Mouse (Mus musculus) fat pad, adult 2 months (tissue): ENCODE measurements at regions not wholly inside any gene's neighbourhood (a gene's known extent, or its start where the extent isn't known, plus 50 kb on each side); places are given as distances from the start of the nearest gene placed in this dataset.

ENCODE experiments used
- DNase-seq: peaks from one replicate; pipeline ENCODE4 v3.0.0-alpha.2; 2011; ENCODE audit warnings: low read depth, low spot score; ENCODE audit errors: extremely low read depth

DNA sequence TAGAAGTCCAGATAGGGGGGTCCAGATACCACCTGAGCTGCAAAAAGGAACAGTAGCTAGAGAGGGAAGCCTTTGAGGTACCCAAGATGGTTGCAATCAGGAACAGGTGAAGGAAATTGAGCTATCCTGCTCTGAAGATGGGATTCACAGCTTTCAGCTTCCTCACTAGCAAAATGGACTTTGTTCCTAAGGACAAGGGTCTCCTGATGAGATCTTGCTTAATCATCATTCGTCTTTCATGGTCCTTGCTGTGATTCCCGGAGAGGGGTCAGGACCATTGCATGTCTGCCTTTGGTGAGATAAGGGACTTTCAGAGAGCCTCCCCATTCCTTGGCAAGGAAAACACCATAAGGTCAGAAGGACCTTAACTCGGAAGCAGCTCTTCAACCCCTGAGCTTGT is 549.4 kb upstream of the Mgmt start:
- DNase-seq, result no peak

DNA sequence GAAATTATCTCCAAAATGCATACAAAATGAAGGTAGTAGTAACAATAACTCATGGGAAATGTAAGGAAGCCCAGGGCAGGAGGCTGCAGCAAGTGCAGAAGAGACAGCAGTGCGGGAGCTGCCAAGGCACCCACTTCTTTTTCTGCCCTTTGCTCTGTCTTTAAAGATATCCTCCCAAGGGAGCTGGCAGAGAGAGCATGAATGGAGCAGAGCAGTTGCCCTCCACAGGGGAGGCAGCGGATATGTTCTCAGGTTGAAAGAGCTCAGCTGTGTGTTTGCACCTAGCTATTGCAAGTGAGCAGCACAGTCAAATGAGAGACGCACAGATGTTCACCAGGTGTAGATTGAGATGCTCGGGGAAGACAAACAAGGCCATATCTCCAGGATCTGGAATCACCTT is 547.9 kb upstream of the Mgmt start:
- DNase-seq, result no peak

DNA sequence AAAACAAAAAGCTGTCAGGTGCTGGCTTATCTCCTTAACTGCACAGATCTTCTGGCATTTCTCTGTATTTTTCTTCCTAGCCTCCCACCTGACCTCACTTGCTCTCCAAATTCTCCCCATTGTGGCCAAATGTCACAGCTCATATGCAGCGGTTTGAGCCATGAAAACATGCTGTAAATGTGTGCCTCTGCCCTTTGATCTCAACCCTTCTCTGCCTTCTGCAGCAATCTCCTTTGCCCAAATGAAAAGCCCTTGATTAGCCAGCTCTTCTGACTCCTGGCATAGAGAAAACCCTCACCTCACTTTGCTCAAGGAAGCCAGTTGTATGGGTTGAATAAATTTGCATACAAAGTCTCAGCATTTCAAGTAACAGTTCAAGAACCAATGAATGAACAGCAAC is 546.1 kb upstream of the Mgmt start:
- DNase-seq, result no peak

DNA sequence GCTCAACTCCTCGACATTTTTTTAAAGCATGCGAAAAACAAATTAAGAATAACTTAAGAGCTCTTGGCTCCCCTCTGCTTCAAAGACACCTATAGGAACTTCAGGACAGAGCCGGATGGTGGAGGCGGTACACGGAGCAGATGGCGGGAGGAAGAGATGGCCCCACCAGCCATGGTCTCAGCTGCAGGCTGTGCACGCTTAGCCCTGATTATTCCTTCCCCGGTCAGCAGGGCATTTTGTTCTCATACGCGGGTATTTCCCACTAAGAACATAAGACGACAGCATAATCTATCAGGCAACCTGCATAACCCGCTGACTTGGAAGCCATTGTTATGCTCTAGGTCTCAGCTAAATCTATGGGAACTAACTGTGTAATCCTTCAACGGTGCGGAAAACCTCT is 544.8 kb upstream of the Mgmt start:
- no peak for DNase-seq

DNA sequence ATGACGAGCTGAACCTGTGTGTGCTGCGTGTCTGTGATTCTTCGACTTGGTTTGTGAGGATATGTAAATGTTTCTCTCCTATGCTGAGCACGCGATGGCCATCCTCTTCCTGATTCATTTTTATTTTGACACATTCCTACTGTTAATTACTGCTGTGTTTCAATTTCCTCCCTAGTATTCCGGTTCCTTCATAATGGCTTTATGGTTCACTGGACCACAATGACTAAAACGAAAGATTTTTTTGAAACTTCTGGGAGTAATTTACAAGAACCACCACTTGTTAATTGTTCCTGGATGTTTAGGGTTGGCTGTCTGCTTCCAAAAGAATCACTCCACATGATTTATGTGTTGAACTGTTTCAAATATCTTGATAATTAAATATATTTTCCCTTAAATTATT is 537.4 kb upstream of the Mgmt start:
- DNase-seq, result no peak

DNA sequence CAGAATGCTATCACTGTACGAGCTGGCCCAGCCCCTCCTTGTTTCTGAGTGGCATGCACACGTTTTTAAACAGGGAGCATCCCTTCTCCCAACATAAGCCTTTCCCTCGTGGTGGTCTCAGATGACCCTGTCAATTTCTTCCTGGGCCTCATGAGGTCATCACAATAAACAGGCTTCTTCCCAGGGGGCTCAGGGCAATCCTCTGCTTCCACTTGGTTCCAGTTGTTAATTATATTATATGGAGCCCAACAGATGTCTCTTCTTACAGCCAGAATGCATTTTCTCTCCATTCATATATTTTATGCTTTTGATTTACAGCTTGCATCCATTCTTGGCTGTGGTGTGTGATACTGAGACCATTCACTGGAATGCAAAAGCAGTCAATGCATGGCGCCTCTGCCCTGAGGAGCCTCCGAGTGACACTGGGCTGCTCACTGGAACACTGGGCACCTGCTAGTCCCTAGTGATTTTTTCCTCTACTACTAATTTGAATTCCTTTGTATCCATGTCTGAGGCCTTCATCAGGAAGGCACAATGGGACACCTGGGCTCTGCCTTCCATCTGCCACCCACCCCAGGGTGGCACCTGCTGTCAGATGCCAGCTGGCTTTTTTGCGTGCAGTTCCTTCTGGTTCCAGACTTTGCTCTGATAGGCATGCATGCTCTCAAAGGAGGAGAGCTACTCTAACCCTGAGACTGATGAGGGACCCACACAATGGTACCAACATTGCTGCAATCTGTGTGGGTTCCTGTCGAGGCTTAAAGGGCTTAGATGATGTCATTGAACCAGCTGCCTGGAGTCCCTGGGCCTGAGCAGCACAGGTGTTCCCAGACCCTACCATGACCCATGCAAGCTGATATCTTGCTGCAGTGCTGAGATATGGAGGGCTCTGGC is 528.8 kb upstream of the Mgmt start:
- no peak for DNase-seq

DNA sequence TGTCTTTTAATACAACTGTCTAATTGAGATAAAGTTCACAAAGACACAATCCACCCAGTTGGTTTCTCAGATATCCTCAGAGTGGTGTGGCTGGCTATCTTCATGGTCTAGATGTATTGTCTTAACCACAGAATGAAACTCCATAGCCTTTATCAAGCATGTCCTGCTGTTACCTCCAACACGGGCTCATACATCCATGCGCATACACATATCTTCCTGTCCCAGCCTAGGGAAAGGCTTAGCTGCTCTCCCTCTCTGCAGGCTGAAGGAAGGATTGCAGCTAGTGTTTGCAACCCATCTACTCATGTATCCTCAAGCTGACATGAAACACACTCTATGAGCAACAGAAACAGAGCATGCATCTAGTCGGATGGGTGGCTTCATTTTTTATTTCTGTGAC is 517.2 kb upstream of the Mgmt start:
- no peak for DNase-seq

DNA sequence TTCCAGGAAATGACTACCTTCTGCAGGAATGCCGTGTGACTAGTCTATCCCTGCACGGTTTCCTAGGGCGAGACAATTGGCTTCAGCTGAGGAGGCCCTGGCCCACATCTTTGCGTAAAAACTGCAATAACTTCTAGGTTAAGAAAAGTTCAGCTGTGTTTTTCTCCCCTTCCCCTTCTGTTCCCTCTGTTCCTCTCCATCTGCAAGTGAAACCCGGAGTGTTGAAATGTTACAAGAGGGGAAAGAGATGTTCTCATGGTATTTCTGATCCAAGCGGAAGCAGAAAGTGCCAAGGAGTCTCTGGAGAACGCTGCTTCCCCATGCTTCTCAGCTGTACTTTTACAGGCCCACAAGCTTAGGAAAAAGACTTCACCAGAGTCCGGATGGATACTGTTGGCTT is 516.7 kb upstream of the Mgmt start:
- DNase-seq, result no peak

DNA sequence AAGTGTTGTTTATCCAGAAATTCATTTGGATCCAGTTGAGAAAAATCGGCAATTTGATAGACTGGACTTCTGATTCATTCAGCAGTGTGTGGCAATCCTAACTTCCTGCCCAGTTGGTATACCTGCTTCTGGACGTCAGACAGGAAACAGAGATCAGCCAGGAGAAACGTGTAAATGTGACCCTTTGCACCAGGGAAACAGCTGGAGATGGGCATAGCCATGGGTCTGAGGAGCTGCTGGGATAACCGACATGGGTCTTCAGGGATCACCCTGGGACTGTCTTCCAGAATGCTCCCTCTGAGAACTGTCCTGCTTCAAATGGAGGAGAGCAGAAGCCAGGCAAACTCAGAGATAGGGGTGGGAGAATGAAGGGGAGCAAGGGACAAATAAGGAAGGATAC is 516.1 kb upstream of the Mgmt start:
- DNase-seq, result no peak

DNA sequence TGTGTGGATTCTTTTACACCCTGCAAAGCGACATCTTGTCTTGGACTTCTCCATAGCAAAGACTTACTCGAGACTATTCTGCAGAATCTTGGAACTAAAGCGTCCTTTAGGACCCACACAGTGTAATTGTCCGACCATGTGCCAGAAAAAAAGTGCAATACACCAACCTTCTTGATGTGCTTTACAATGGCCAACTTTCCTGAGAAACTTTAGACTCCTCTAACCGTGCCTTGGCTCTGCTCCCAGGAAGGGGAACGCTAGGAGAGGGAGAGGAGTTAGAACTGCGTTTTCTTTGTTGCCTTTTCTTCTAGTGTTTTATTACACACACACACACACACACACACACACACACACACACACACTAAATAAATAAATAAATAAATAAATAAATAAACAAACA is 515.1 kb upstream of the Mgmt start:
- no peak for DNase-seq

DNA sequence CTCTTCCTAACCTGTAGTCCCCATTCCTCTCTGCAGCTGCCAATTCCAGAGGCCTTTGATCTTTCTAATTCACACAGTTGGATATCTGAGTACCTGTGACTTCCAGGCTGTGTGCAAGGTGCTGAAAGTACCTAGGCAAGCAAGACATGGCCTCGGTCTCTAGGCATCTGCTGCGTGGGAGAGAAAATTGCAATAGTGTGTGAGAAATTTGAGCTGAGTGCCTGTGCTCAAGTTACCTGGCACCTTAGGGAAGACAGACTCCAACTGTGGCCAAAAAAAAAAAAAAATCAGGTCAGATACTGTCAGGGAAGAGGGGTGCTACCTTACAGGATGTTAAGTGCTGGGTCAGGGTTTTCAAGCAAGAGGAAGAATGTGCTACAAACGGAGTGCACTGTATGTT is 514.7 kb upstream of the Mgmt start:
- DNase-seq, result no peak

DNA sequence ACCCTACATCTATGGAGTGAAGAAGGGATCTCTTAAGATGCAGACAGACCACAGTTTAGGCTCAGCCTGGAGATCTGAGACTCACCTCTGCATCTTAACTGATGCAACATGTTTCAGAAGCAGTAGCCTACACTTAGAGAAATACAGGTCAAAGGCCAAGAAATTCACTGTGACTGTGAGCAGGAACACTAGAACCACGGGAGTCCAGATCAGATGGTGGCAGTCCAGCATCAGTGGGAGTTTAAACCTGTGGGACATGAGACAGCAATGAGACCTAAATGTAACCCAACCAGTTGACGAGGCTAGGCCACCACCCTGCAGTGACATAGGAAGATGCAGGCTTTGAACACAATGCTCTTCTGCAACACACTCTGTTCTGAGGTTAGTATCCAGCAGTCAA is 511.1 kb upstream of the Mgmt start:
- no peak for DNase-seq

DNA sequence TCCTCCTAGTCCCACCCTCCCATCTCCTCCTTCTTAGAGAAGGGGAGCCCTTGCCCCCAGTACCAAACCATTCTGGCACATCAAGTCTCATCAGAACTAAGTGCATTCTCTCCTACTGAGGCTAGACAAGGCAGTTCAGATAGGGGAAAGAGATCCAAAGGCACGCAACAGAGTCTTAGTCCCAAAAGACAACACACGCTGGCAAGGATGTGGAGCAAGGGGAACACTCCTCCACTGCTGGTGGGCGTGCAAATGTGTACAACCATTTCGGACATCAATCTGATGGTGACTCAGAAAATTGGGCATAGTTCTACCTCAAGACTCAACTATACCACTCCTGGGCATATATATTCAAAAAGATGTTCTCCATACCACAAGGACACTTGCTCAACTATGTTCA is 506.7 kb upstream of the Mgmt start:
- no peak for DNase-seq

DNA sequence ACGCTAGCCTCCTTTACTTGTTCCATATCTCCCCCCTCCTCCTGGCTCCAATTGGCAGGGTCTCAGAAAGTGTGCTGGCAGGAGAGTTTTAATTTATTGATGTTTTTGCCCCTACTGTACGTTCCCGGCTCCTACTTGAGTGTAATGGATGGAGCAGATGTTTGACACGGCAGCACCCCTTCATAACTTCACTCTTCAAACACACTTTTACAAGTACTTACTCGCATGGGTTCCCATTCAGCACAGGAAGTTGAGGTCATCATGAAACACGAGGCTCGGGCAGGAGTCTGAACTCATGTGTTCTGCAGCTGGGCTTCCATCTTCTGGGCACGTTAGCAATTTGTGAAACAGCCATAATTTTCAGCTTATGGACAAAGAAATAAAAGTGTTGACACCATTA is 504.3 kb upstream of the Mgmt start:
- DNase-seq, result no peak

DNA sequence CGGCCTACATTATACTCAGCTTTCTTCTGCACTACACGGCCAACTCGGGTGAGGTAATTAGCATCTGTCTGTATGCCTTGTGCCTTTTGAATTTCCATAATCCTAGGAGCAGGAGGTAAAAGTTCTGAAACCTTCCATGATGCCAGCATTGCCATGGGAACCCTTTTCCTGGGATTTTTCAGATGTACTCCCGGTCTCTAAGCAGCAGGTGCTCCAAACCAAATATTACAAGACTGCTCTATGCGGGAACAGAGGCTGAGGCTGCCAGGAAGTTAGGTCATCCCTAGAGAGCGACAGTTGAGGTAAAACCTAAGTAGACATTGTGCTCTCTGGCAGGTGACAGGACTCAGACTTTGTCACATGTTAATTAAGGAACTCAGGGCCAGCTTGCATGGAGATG is 501.0 kb upstream of the Mgmt start:
- DNase-seq, result no peak

DNA sequence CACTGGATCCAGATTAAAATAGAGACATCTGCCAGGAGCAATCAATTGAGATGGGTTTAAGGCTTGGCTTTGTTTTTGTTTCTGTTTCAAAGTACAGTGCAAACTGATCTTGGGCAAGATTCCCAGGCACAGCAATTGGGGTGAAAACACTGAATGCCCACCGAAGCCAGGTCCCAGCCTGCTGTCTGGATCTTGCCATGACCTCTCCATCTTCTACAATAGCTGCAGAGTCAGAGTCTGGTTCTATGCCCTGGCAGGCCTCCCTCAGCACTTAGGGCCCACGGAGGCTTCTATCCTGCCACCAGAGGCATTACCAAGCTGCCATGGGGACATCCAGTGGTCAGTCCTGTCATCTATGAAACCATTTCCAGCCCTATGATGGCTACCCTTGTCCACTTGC is 498.6 kb upstream of the Mgmt start:
- DNase-seq, result no peak

DNA sequence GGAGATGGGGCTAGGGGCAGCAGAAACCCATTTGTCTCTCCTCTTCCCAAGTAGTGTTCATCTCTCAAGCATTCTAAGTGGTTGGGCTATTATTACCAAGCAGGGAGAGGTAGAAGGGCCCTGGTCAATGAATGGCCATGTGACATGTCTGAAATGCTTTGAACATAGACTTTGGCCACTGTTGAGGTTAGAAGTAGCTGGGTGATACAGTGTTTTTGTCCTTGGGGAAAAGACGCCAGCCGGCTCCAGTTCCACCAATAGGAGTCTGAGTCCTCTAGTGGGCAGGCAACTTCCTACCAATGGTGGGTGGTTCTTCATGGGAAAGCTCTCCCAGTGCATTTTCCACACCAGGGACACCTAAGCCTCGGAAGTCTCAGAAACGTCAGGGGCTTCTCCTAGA is 497.3 kb upstream of the Mgmt start:
- DNase-seq, result no peak

DNA sequence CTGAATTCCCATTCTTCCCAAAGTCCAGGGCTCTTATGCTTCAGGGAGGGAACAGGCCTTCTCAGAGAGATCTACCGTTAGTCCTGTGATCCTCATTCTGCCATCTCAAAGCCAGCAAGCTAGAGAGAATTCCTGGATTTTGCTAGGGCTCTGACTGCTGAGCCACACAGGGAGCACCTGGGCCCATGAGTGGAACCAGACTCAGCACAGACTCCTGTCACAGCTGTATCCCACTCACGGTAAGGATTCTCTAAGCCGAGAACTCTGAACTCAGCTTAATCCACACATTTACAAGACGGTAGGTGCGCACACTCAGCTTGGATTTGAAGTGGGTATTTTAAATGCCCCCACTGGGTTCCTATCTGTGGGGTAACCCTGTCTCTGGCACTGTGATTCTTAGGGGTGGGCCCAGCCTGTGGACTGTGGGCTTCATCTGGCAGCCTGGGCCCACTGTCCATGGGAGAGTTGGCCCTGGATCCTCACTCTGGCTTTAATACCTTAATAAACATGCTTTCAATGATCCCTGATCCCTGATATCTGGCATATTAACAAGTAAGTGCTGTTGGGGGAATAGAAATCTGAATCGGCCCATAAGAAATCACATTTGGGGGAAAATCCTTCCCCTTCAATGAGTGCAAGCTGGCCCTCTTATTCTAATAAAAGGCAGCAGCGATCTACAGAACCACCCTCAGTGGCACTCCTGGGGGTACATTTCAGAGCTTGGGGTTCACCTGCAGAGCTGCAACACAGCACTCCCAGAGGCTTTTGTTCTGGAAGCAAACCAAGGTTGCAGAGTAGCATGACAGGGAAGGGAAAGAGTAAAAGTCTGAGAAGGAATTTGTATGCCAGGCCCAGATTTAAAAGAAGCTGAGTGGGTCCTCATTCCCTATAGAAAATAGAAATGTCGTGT is 491.5 kb upstream of the Mgmt start:
- DNase-seq, result no peak

DNA sequence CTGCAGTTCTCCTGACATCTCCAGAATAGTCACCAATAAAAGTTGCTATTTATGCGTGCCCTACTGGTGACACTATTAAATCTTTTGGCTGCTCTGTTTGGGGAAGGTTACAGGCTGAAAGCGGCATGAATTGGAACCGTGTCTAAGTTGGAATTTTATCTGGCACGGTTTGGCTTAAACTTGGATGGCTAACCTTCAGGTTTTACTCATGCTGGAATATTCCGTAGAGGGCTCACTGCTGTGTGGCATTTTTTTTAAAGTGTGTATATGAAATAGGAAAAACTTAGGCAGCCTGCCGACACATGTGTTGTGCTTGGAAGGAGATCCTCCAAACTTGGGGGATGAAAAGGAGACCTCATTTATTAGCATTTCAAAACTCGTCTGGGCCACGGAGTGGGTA is 489.0 kb upstream of the Mgmt start:
- no peak for DNase-seq

DNA sequence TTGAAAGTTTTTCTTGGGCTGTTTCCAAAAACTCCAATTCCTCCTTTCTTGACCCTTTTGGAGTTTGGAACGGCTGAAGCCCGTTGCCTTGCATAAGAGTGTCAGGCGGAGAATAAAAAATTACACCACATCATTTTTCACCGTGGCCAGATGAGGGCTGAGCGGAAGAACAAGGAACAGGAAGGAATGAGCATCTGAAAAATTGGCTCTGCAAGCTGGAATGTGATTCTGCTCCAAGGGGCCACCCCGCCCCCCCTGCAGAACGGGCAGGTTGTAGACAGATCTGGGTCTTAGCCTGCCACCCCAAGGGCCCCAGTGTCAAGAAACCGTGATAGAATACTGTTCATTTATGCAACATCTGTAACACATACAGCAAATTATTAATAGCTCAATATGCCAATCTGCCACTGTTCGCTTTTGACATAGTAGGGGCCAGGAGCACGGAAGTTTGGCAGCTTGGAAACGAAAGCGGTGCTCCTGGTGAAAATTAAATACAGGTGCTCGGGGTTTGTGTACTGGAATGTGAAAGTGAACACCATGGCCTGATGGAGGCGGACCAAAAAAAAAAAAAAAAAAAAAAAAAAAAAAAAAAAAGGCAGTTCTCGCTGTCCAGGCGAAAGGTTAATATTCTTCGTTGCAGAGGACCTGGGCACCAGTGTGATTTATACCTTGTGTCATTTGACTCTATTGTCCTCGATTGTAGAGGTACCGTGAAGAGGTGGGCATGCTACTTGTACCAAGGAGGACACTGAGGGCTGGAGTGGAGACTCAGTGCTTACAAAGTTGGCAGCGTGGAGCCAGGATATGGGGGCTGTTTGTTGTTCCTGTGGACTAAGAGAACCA is 487.9 kb upstream of the Mgmt start:
- peak; percentile 3 for DNase-seq

DNA sequence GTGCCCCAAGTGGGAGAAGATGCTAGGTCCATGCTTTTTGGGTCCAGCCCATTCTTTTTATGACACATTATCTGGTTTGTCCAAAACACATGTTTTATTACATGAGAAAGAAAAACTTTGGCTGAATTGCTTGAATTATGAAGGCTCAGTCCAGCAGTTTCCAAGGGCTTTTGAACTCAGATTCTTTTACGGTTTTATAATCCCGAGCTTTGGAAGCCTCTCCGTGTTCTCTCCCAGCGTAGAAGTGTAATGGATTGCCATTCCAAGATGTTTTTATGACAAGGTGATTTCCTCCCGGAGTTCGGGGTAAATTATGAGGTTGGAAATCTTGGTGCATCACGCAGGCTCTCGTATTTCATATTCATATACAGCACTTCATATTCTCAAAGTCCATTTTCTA is 479.6 kb upstream of the Mgmt start:
- no peak for DNase-seq
